Mouse (Mus musculus) erythroblast, embryonic 14.5 days (primary cell): ENCODE results near the gene Lrrc51.

Experiments
- GATA1 ChIP-seq: IDR thresholded peaks from 2 replicates; pipeline ENCODE4 v1.6.1; 2012; ENCODE audit warnings: low read length, inconsistent platforms, mixed read lengths
- TAL1 ChIP-seq: IDR thresholded peaks from 3 replicates; pipeline ENCODE4 v1.6.1; 2012; ENCODE audit warnings: low read length, inconsistent platforms, mixed read lengths

DNA sequence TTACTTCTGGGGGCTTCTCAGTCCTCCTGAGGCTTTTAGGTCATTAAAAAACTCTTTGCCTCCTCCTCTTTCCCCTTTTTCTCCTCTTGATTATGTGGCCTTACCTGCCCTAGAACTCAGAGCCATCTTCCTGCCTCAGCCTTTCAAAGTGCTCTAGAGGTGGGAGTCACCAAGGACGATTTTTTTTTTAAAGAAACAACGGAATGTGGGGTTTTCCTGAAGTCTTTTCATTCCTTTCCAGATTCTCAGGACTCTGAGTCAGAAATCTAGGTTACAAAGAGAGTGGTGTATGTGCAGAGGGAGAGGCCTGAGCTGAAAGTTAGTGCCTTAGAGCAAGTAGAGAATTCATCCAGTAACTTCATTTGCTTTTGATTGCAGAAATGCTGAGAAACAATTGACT, 38.0 kb upstream of the Lrrc51 start:
- TF ChIP-seq GATA1: no peak
- no peak for TF ChIP-seq TAL1
